Mouse (Mus musculus) spleen, adult 2 months (tissue): ENCODE data around the gene 1700056E22Rik.

ENCODE experiments used
- CTCF ChIP-seq: fragments of 200-500 bp; IDR thresholded peaks from 2 replicates; pipeline ENCODE4 v1.5.1; 2011; ENCODE audit warnings: mild to moderate bottlenecking, inconsistent platforms; ENCODE audit not compliant: insufficient read depth, insufficient read length, insufficient replicate concordance; ENCODE audit errors: extremely low read depth
- POLR2A ChIP-seq: fragments of 200-500 bp; IDR thresholded peaks from 2 replicates; pipeline ENCODE4 v1.6.1; 2011; ENCODE audit warnings: low read depth, low read length, inconsistent platforms

GRCm38 (mm10) chr1:184052331-184052730 is 18.2 kb upstream of the 1700056E22Rik start:
- TF ChIP-seq POLR2A, result no peak
- TF ChIP-seq CTCF, result no peak
